Mouse (Mus musculus) frontal cortex, postnatal 14 days (tissue): ENCODE results near the gene Dimt1.
"Not testable (repeated sequence)": the region's sequence is repeated elsewhere in the genome, so short reads cannot be mapped to it uniquely, and the experiment has no call there.

Experiments
- DNase-seq, 2 experiments: peaks; one replicate each; pipeline ENCODE4 v3.0.0; 2022; ENCODE audit warnings: low spot score in 2 of 2

Gene Dimt1

GRCm38 (mm10) chr13:106946594-106947540 is at the start of gene Dimt1:
Gene Dimt1, plus strand, starts transcription at chr13:106947127.
- DNase-seq = peak; percentile 92 to 93

GRCm38 (mm10) chr13:106904637-106905036 is 42.3 kb upstream of the Dimt1 start:
- DNase-seq = no peak

GRCm38 (mm10) chr13:106905154-106905553 is 41.8 kb upstream of the Dimt1 start:
- not testable (repeated sequence) for DNase-seq

- DNase-seq = no peak
These were observed 39.7 kb upstream of the Dimt1 start for GRCm38 (mm10) chr13:106907273-106907672.

GRCm38 (mm10) chr13:106910096-106910495 is 36.8 kb upstream of the Dimt1 start:
- DNase-seq = no peak

- no peak for DNase-seq
These were observed 33.7 kb upstream of the Dimt1 start for GRCm38 (mm10) chr13:106913125-106913736.

GRCm38 (mm10) chr13:106918322-106919050 is 28.4 kb upstream of the Dimt1 start:
- DNase-seq = no peak

GRCm38 (mm10) chr13:106925921-106926320 is 21.0 kb upstream of the Dimt1 start:
- not testable (repeated sequence) for DNase-seq

- DNase-seq = no peak
These were observed 18.6 kb upstream of the Dimt1 start for GRCm38 (mm10) chr13:106928296-106928695.

GRCm38 (mm10) chr13:106929201-106929600 is 17.7 kb upstream of the Dimt1 start:
- no peak for DNase-seq

- DNase-seq = no peak
These were observed 11.1 kb upstream of the Dimt1 start for GRCm38 (mm10) chr13:106935871-106936255.

GRCm38 (mm10) chr13:106936256-106937137 is 10.4 kb upstream of the Dimt1 start, which contains the start of gene Ipo11:
Gene Ipo11, minus strand, starts transcription at chr13:106936958.
- peak; percentile 87 to 88 for DNase-seq

GRCm38 (mm10) chr13:106937138-106937472 is 9.8 kb upstream of the Dimt1 start:
- DNase-seq = no peak

- no peak for DNase-seq
These were observed 5.5 kb upstream of the Dimt1 start for GRCm38 (mm10) chr13:106941211-106941976.

- no peak for DNase-seq
These were observed 4.2 kb upstream of the Dimt1 start for GRCm38 (mm10) chr13:106942721-106943120.

GRCm38 (mm10) chr13:106945518-106945917 is 1.4 kb upstream of the Dimt1 start:
- DNase-seq = no peak

- DNase-seq = no peak
These were observed 656 bp downstream of the Dimt1 start for GRCm38 (mm10) chr13:106947583-106947982.

GRCm38 (mm10) chr13:106954880-106955279 is 8.0 kb downstream of the Dimt1 start:
- no peak for DNase-seq

- no peak for DNase-seq
These were observed 10.6 kb downstream of the Dimt1 start for GRCm38 (mm10) chr13:106957554-106957953.

- no peak for DNase-seq
These were observed 11.4 kb downstream of the Dimt1 start for GRCm38 (mm10) chr13:106958286-106958685.
